Mouse (Mus musculus): ENCODE measurements around the gene Ralgds.

The Ralgds gene

GRCm38 (mm10) chr2:28534436-28535262, 21.7 kb downstream of the Ralgds start:
- DNase-seq: peak; percentile 54

GRCm38 (mm10) chr2:28535263-28535540, 22.3 kb downstream of the Ralgds start:
- DNase-seq: no peak

GRCm38 (mm10) chr2:28535650-28536049, 22.7 kb downstream of the Ralgds start:
- DNase-seq: peak; percentile 69

GRCm38 (mm10) chr2:28536166-28536565, 23.2 kb downstream of the Ralgds start:
- peak; percentile 53 for DNase-seq

- DNase-seq: no peak
Measured at GRCm38 (mm10) chr2:28536766-28537633, 24.1 kb downstream of the Ralgds start.

- DNase-seq: no peak
Measured at GRCm38 (mm10) chr2:28537634-28537920, 24.7 kb downstream of the Ralgds start.

- DNase-seq: no peak
Measured at GRCm38 (mm10) chr2:28537995-28538816, 25.3 kb downstream of the Ralgds start.

GRCm38 (mm10) chr2:28538817-28539128, 25.8 kb downstream of the Ralgds start:
- peak; percentile 48 for DNase-seq

GRCm38 (mm10) chr2:28539206-28539605, 26.3 kb downstream of the Ralgds start:
- peak; percentile 88 for DNase-seq

- DNase-seq: no peak
Measured at GRCm38 (mm10) chr2:28539949-28540348, 27.0 kb downstream of the Ralgds start.

GRCm38 (mm10) chr2:28540587-28541227, 27.8 kb downstream of the Ralgds start:
- DNase-seq: no peak

GRCm38 (mm10) chr2:28543894-28544293, 31.0 kb downstream of the Ralgds start:
- DNase-seq: no peak

- peak; percentile 81 for DNase-seq
Measured at GRCm38 (mm10) chr2:28545976-28546375, 33.1 kb downstream of the Ralgds start.

GRCm38 (mm10) chr2:28546560-28546959, 33.6 kb downstream of the Ralgds start:
- no peak for DNase-seq

- peak; percentile 86 for DNase-seq
Measured at GRCm38 (mm10) chr2:28547237-28548172, 34.6 kb downstream of the Ralgds start.

GRCm38 (mm10) chr2:28549157-28549556, 36.2 kb downstream of the Ralgds start:
- DNase-seq: no peak

- DNase-seq: no peak
Measured at GRCm38 (mm10) chr2:28552301-28552700, 39.4 kb downstream of the Ralgds start.

GRCm38 (mm10) chr2:28557452-28557851, 44.5 kb downstream of the Ralgds start:
- DNase-seq: no peak

GRCm38 (mm10) chr2:28563303-28563702, 50.4 kb downstream of the Ralgds start, which contains the start of gene Cel:
Gene Cel (minus strand): TSS chr2:28563403.
- no peak for DNase-seq

GRCm38 (mm10) chr2:28563830-28564229, 50.9 kb downstream of the Ralgds start:
- DNase-seq: no peak

- DNase-seq: no peak
Measured at GRCm38 (mm10) chr2:28564380-28564779, 51.5 kb downstream of the Ralgds start.

- DNase-seq: no peak
Measured at GRCm38 (mm10) chr2:28566545-28566944, 53.6 kb downstream of the Ralgds start.
